Mouse (Mus musculus): Measurements from ENCODE around the gene Pitpnm2. TPM values are rescaled to one million over a fixed set of nuclear protein-coding genes. Genes with fewer than 3 reads are reported as not detected.
A peak's percentile ranks its signal among the peaks of the same experiment; 100 is the strongest.

Gene Pitpnm2
- polyA plus RNA-seq, 1 experiment from 2014 or later = 7.7 TPM

- H3K4me2 ChIP-seq (replicated peaks) = no peak overlapping the region
- H3K27ac ChIP-seq = no peak overlapping the region
- peaks cover 40% of the 10 kb centered on the region for H3K4me1 ChIP-seq (replicated peaks)
- no peaks in the 10 kb centered on the region for H3K27me3 ChIP-seq
- ATAC-seq = no peak
- no peaks in the 10 kb centered on the region for H3K9me3 ChIP-seq
- 61% methylated on average over 9 of the region's 9 CpGs for WGBS
- H3K4me3 ChIP-seq (replicated peaks) = no peak overlapping the region
- no peak overlapping the region for H3K9ac ChIP-seq (replicated peaks)
- no peaks in the 10 kb centered on the region for H3K36me3 ChIP-seq
Observed at GRCm38 (mm10) chr5:124205211-124205610, 44.3 kb downstream of the Pitpnm2 start.

GRCm38 (mm10) chr5:124204127-124204794 is 45.3 kb downstream of the Pitpnm2 start:
- no peak for ATAC-seq
- no peak overlapping the region for H3K27ac ChIP-seq
- 84% methylated on average over 9 of the region's 9 CpGs for WGBS
- H3K4me2 ChIP-seq (replicated peaks) = no peak overlapping the region
- no peaks in the 10 kb centered on the region for H3K9me3 ChIP-seq
- peaks cover 40% of the 10 kb centered on the region for H3K4me1 ChIP-seq (replicated peaks)
- H3K4me3 ChIP-seq (replicated peaks) = no peak overlapping the region
- H3K27me3 ChIP-seq = no peaks in the 10 kb centered on the region
- no peak overlapping the region for H3K9ac ChIP-seq (replicated peaks)
- no peaks in the 10 kb centered on the region for H3K36me3 ChIP-seq

DNA sequence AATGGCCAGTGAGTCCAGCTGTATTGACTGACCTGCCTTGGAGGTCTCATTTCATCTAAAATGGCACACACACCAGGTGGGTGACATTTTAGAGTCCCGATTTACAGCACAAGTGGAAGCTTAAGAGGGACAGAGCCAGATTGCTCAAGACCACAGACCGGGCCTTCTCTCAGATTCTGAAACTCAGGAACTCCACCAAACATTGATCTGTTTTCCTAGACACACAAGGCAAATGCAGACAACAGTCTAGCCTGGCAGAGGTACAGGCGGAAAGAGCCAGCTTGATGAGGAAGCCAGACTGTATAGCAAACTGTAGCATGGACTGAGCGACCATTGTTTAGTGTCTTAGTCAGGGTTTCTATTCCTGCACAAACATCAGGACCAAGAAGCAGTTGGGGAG is 46.3 kb downstream of the Pitpnm2 start:
- H3K4me1 ChIP-seq (replicated peaks) = peaks cover 40% of the 10 kb centered on the region
- no peaks in the 10 kb centered on the region for H3K27me3 ChIP-seq
- no peak overlapping the region for H3K4me2 ChIP-seq (replicated peaks)
- no peaks in the 10 kb centered on the region for H3K36me3 ChIP-seq
- no peak overlapping the region for H3K9ac ChIP-seq (replicated peaks)
- ATAC-seq = no peak
- H3K4me3 ChIP-seq (replicated peaks) = no peak overlapping the region
- H3K27ac ChIP-seq = no peak overlapping the region
- 91% methylated on average over 4 of the region's 4 CpGs for WGBS
- no peaks in the 10 kb centered on the region for H3K9me3 ChIP-seq

- peaks cover 34% of the 10 kb centered on the region for H3K4me1 ChIP-seq (replicated peaks)
- H3K27me3 ChIP-seq = no peaks in the 10 kb centered on the region
- no peak overlapping the region for H3K4me3 ChIP-seq (replicated peaks)
- no peak for ATAC-seq
- no peak overlapping the region for H3K9ac ChIP-seq (replicated peaks)
- no peak overlapping the region for H3K4me2 ChIP-seq (replicated peaks)
- 66% methylated on average over 4 of the region's 4 CpGs for WGBS
- no peaks in the 10 kb centered on the region for H3K36me3 ChIP-seq
- H3K27ac ChIP-seq = no peak overlapping the region
- no peaks in the 10 kb centered on the region for H3K9me3 ChIP-seq
Observed at GRCm38 (mm10) chr5:124202071-124202470, 47.5 kb downstream of the Pitpnm2 start.

GRCm38 (mm10) chr5:124201564-124201963 is 48.0 kb downstream of the Pitpnm2 start:
- Histone ChIP-seq H3K36me3 (no peaks in the 10 kb centered on the region), H3K9me3 (no peaks in the 10 kb centered on the region), H3K4me1 (replicated peaks) (peaks cover 30% of the 10 kb centered on the region), H3K27me3 (no peaks in the 10 kb centered on the region), H3K4me3 (replicated peaks) (no peak overlapping the region), H3K4me2 (replicated peaks) (no peak overlapping the region), H3K9ac (replicated peaks) (no peak overlapping the region), H3K27ac (no peak overlapping the region)
- no peak for ATAC-seq
- 78% methylated on average over 2 of the region's 2 CpGs for WGBS

- Histone ChIP-seq H3K9me3 (no peaks in the 10 kb centered on the region), H3K36me3 (no peaks in the 10 kb centered on the region), H3K4me2 (replicated peaks) (no peak overlapping the region), H3K4me3 (replicated peaks) (no peak overlapping the region), H3K9ac (replicated peaks) (no peak overlapping the region), H3K4me1 (replicated peaks) (peaks cover 22% of the 10 kb centered on the region), H3K27ac (no peak overlapping the region), H3K27me3 (no peaks in the 10 kb centered on the region)
- WGBS = 79% methylated on average over 5 of the region's 5 CpGs
- no peak for ATAC-seq
Observed at GRCm38 (mm10) chr5:124200844-124201243, 48.7 kb downstream of the Pitpnm2 start.

DNA sequence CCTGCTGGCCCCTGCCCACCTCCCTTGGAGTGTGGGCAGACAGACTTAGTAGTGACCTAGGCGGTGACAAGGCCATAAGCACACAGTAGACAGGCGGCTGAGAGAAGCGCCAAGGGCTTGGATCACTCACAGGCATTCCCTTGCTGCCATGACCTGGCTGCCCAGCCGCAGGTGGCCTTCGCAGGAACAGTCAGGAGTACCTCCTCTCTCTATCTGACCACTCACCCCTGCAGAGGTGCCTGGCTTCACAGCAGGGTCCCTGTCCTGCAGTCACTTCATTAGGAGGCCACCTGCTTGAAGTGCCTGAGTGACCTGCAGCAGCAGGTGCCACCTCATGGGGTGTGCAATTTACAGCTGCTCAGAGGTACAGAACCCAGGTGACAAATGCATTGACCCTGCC is 50.4 kb downstream of the Pitpnm2 start:
- Histone ChIP-seq H3K9ac (replicated peaks) (no peak overlapping the region), H3K36me3 (no peaks in the 10 kb centered on the region), H3K27ac (no peak overlapping the region), H3K4me1 (replicated peaks) (peaks cover 25% of the 10 kb centered on the region), H3K4me3 (replicated peaks) (no peak overlapping the region), H3K9me3 (no peaks in the 10 kb centered on the region), H3K27me3 (no peaks in the 10 kb centered on the region), H3K4me2 (replicated peaks) (no peak overlapping the region)
- 77% methylated on average over 5 of the region's 5 CpGs for WGBS
- ATAC-seq = no peak

DNA sequence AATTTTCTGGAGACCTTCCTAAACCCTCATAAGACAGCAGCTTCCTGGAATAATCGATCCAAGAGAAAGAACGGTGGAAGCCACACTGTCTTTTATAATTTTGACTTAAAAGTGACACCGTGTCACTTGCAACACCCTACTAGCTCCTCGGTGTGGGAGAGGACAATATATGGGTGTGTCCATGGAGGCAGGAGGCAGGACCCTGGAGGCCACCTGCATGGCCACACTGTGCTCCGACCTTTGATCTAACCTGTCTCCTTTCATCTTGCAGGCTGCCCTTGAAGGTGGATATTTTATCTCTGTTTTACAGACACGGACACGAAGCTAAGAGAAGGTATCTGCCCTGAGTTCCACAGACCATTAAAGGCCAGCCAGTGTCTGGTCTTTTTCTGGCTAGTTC is 51.1 kb downstream of the Pitpnm2 start:
- Histone ChIP-seq H3K9me3 (no peaks in the 10 kb centered on the region), H3K27me3 (no peaks in the 10 kb centered on the region), H3K9ac (replicated peaks) (no peak overlapping the region), H3K4me2 (replicated peaks) (no peak overlapping the region), H3K36me3 (no peaks in the 10 kb centered on the region), H3K27ac (no peak overlapping the region), H3K4me3 (replicated peaks) (no peak overlapping the region), H3K4me1 (replicated peaks) (peaks cover 32% of the 10 kb centered on the region)
- no peak for ATAC-seq
- 89% methylated on average over 7 of the region's 7 CpGs for WGBS

GRCm38 (mm10) chr5:124196082-124196481 is 53.5 kb downstream of the Pitpnm2 start:
- H3K9me3 ChIP-seq = no peaks in the 10 kb centered on the region
- H3K4me3 ChIP-seq (replicated peaks) = no peak overlapping the region
- ATAC-seq = no peak
- H3K4me1 ChIP-seq (replicated peaks) = peaks cover 48% of the 10 kb centered on the region
- WGBS = 96% methylated on average over 4 of the region's 4 CpGs
- no peaks in the 10 kb centered on the region for H3K36me3 ChIP-seq
- no peak overlapping the region for H3K9ac ChIP-seq (replicated peaks)
- no peak overlapping the region for H3K27ac ChIP-seq
- H3K4me2 ChIP-seq (replicated peaks) = no peak overlapping the region
- H3K27me3 ChIP-seq = no peaks in the 10 kb centered on the region

GRCm38 (mm10) chr5:124194386-124195084 is 55.0 kb downstream of the Pitpnm2 start:
- ATAC-seq = no peak
- 46% methylated on average over 11 of the region's 11 CpGs for WGBS

GRCm38 (mm10) chr5:124193286-124194112 is 56.1 kb downstream of the Pitpnm2 start:
- WGBS = 67% methylated on average over 24 of the region's 24 CpGs
- H3K9ac ChIP-seq (replicated peaks) = peak overlapping the region; percentile 54

More at GRCm38 (mm10) chr5:124194386-124195084, 55.0 kb downstream of the Pitpnm2 start:
- Histone ChIP-seq H3K4me3 (replicated peaks) (no peak overlapping the region), H3K4me2 (replicated peaks) (no peak overlapping the region), H3K27ac (no peak overlapping the region), H3K9me3 (no peaks in the 10 kb centered on the region), H3K9ac (replicated peaks) (no peak overlapping the region), H3K36me3 (no peaks in the 10 kb centered on the region), H3K27me3 (no peaks in the 10 kb centered on the region), H3K4me1 (replicated peaks) (peaks cover 38% of the 10 kb centered on the region)

GRCm38 (mm10) chr5:124192726-124193285 is 56.8 kb downstream of the Pitpnm2 start:
- peaks cover 55% of the 10 kb centered on the region for H3K4me1 ChIP-seq (replicated peaks)
- H3K4me2 ChIP-seq (replicated peaks) = peak overlapping the region; percentile 33
- no peak overlapping the region for H3K4me3 ChIP-seq (replicated peaks)
- 36% methylated on average over 10 of the region's 10 CpGs for WGBS
- no peaks in the 10 kb centered on the region for H3K9me3 ChIP-seq
- H3K27ac ChIP-seq = peak overlapping the region; percentile 70
- no peaks in the 10 kb centered on the region for H3K36me3 ChIP-seq
- no peaks in the 10 kb centered on the region for H3K27me3 ChIP-seq
- H3K9ac ChIP-seq (replicated peaks) = peak overlapping the region; percentile 54
- ATAC-seq = 0 out of 2 replicates have a peak, but pooled peaks have one; percentile 46

More at GRCm38 (mm10) chr5:124193286-124194112, 56.1 kb downstream of the Pitpnm2 start:
- H3K27ac ChIP-seq = peak overlapping the region; percentile 70
- H3K4me2 ChIP-seq (replicated peaks) = peak overlapping the region; percentile 33
- ATAC-seq = peak; percentile 68
- H3K4me1 ChIP-seq (replicated peaks) = peaks cover 48% of the 10 kb centered on the region
- no peaks in the 10 kb centered on the region for H3K36me3 ChIP-seq
- H3K9me3 ChIP-seq = no peaks in the 10 kb centered on the region
- no peaks in the 10 kb centered on the region for H3K27me3 ChIP-seq
- H3K4me3 ChIP-seq (replicated peaks) = no peak overlapping the region
